Mouse (Mus musculus) left cerebral cortex, postnatal 10 days (tissue): ENCODE data around the gene Slc16a4. TPM values are rescaled to one million over a fixed set of nuclear protein-coding genes. Genes with fewer than 3 reads are reported as not detected.
A peak's percentile ranks its signal among the peaks of the same experiment; 100 is the strongest.
"Not testable (repeated sequence)": the region's sequence is repeated elsewhere in the genome, so short reads cannot be mapped to it uniquely, and the experiment has no call there.

Experiments used
- DNase-seq, 2 experiments: peaks; one replicate each; pipeline ENCODE4 v3.0.0; 2021 to 2022; ENCODE audit warnings: low spot score in 2 of 2, mixed read lengths in 1 of 2; ENCODE audit errors: extremely low spot score in 1 of 2
- intact Hi-C: fragments of 180-260 bp; cut with DNase I; formaldehyde crosslinking; loops from one replicate; pipeline ENCODE4 v1.15.1; 2025
- total RNA-seq, 2 experiments: library from RNA; stranded (reverse); gene quantifications; 2 replicates each; pipeline ENCODE4 v1.2.3; 2021

Slc16a4 gene
- total RNA-seq, 2 experiments from 2014 or later: 1.8 to 2.3 TPM

DNA sequence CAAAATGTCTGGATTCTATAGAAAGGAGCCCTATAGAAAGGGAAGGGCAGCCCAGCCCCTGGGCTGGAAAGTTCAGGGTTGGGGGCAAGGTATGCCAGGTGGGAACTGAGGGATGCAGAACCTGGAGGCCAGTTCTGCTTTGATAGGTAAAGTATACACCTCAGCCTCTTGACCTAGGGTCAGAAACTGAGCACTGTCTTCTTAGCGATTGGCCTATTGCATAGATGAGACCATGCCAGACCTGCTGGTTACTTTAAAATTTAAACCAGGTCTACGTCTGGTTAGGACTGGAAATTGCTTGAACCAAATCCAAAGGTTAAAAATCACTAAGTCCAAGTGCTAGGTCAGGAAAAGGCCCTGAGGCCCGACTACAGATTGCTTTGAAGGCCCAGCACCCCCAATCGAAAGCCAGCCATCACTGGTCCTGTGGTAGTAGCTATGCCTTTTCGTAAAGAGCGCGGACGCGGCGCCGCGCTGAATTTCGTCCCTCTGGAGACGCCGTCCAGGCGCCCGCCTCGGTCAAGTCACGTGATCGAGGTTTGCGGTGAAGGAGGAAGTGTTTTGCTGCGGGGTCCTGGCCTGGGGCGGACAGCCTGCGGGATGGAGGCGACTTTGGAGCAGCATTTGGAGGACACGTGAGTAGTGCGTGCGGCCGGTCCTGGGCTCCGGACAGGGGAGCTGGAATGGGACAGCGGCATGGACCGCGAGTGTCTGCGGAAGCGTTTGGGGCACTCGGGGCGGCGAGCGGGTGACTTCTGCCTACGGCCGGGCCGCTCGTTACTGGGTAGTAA lies 12.4 kb upstream of the Slc16a4 start, which contains the start of gene Lamtor5:
TSS of gene Lamtor5 (plus strand) at position 380 of the 791 bp plus-strand sequence.
- intact Hi-C loops: loop anchor here (5.0 to 10.0 kb wide), 3 partner anchors 184 to 374 kb away; no protein-coding TSS in a partner anchor
- peak; percentile 90 to 94 for DNase-seq

GRCm38 (mm10) chr3:107286123-107286522 lies 4.9 kb upstream of the Slc16a4 start:
- no peak for DNase-seq
- intact Hi-C loops: no loop called here

- no peak for DNase-seq
- intact Hi-C loops: no loop called here
These were observed 3.7 kb upstream of the Slc16a4 start for GRCm38 (mm10) chr3:107287346-107287745.

DNA sequence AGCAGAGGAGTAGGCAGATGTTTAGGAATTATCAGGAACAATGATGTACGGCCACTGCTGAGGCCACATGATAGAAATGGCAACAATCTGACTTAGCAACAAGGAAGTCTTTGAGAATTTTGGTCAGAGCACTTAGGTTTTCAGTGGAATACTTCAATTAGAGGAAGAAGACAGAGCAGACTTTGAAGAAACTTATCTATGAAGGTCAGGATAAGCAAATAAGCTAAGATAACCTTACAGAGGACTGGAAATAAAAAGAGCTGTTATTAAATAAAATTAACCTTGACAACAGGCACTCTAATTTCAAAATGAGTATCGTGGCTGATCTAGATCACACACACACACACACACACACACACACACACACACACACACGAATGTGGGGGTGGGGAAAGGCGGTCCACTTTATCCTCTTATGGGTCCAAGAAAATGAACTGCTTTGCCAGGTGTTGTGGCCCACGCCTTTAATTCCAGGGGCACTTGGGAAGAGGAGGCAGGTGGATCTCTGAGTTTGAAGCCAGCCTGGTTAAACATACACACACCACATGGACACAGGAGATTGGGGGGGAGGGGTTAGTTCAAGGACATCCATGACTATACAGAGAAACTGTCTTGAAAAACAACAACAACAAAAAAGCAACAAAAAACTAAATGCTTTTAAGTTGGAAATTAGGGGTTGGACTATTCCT lies 4.8 kb downstream of the Slc16a4 start:
- intact Hi-C loops: no loop called here
- no peak for DNase-seq

- intact Hi-C loops: not testable (repeated sequence)
These were observed 5.9 kb downstream of the Slc16a4 start for GRCm38 (mm10) chr3:107296917-107297316.

GRCm38 (mm10) chr3:107317338-107317737 lies 26.3 kb downstream of the Slc16a4 start:
- intact Hi-C loops: no loop called here
- DNase-seq: no peak

More at GRCm38 (mm10) chr3:107296917-107297316, 5.9 kb downstream of the Slc16a4 start:
- DNase-seq: not testable (repeated sequence)

DNA sequence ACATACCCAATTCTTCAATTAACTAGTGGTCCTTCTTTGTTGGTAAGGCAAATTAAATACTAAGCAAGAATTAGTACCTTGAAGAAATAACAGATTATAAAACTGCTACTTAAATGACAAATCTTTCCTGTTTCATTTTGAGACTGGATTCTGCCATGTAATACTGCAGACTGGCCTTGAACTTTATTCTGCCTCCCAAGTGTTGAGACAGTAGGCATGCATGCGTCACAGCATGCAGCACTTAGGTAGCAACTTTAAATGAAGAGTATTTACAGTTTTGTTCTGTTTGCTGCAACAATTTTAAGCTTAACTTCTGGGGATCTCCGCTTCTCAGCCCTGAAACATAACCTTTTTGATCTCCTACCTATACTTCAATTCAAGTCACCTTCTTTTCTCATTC lies 30.1 kb downstream of the Slc16a4 start:
- intact Hi-C loops: no loop called here
- DNase-seq: no peak

- DNase-seq: no peak
- intact Hi-C loops: no loop called here
These were observed 30.7 kb downstream of the Slc16a4 start for GRCm38 (mm10) chr3:107321776-107322175.

- intact Hi-C loops: no loop called here
These were observed 35.4 kb downstream of the Slc16a4 start for GRCm38 (mm10) chr3:107326442-107326841.

DNA sequence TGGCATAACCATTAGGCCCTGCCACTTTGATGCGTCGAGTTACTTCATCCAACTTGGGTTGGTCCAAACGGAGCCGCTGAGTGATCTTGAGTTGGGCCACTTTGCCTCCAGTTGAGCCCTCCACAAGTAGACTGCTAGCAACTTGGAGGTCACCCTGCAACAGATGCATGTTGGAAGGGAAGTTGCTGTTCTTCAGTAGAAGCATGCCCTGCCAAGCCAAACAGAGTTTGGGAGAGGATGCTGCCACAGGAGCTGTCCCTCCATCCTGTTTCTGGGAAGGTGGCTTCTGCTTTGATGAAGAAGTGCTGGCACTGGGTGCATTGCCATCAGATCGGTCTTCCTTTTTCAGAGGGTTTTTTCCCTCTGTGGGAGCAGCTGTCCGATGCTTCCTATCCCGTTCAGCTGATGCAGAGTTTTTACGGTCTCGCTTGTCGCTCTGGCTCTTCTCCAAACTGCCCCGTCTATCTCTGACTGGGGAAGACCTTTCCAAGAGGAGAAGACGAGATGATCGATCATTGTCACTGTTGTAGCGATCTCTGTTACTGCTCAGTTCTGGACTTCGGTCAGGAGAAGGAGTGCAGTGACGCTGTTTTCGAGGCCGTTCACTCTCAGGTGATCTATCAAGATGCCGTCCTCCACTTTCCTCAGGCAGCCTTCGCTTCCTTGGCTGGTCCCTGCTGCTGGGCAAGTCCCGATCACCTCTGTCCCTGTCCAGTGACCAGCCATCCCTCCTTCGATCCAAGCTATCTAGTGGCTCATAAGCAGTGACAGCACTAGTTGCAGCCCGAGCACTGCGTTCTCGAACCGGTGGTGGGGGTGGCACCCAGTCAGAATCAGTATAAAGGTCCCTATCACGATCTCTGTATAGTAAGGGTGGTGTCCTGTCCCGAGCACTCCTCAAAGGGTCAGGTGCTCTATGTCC lies 39.7 kb downstream of the Slc16a4 start:
- intact Hi-C loops: no loop called here
- peak in 1 of 2 experiments; percentile 27 for DNase-seq

More at GRCm38 (mm10) chr3:107326442-107326841, 35.4 kb downstream of the Slc16a4 start:
- no peak for DNase-seq

DNA sequence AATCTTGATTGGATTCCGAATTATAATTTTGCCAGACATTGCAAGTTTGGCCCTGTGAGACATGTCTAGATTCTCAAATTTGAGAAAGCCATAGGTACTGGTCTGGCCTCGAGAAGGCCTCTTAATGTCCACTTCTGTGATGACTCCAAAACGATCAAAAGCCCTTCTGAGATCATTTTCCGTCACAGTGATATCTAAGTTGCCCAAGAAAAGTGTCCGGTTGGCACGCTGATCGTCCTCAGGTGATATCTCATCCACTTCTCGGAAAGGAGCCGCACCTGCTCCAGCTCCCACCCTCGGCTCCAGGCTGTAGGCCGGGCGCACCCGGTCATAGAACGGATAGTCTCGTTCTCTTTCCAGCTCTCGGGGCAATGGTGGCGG lies 40.7 kb downstream of the Slc16a4 start:
- no peak for DNase-seq
- intact Hi-C loops: no loop called here

GRCm38 (mm10) chr3:107332127-107332959 lies 41.3 kb downstream of the Slc16a4 start:
- DNase-seq: peak; percentile 31 to 79
- intact Hi-C loops: no loop called here

DNA sequence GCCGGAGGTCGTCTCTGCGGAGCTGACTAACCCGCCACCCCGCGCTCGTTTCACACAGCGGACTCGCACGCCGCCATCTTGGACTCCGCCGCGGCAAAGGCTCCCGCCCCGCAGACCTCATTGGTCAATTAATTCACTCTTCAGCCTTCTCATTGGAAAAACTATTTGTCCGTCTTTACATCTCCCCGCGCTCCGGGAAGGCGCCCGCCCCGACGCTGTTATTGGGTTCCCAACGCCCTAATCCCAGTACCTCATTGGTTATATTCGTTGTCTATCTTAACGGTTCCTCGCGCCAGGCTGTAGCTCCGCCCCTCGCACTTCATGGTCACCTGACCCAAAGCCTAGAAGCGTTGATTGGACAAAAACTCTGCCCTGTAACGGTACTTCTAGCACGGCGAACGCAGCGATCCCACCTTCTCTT lies 41.9 kb downstream of the Slc16a4 start:
- peak; percentile 97 to 99 for DNase-seq
- intact Hi-C loops: no loop called here

DNA sequence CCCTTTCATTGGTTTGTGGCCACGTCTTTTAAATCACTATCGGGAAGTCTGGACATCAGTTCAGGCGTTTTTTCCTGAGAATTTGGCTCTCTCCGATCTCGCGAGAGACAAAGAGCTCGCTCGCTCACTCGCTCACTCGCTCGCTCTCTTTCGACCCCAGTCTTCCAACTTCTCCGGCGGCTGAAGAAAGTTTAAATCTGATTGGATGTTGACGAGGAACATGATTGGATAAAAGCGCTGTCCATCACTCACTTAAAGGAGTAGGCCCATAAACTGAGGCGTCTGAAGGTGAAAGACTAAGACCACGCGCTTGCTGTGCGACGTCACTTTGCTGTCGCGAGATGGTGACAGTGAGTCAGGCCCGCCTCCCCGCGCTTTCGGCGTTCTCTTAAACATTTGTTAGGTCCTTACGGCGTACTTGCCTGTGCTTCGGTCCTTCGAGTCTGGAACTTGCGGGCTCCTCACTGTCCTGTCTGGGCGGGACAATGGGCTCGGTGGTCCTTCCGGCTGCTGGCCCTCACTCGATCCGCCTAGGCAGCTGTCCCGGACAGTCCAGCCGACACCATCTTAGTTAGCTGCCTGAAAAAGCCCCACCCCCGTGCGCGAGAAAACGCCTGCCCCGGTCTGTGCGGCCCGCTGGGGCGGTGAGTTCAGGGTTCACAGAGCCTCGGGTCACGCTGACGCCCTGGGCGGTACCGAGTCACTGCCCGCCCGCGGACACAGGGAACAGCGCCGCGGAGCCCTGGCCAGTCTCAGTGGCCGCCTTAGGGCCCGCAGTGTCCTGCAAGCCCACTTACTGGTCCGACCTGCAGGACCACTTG lies 42.6 kb downstream of the Slc16a4 start, which contains the start of gene Rbm15:
TSS of gene Rbm15 (minus strand) at position 293 of the 821 bp plus-strand sequence.
- DNase-seq: peak; percentile 96 to 100
- intact Hi-C loops: no loop called here

- DNase-seq: no peak
- intact Hi-C loops: no loop called here
These were observed 43.3 kb downstream of the Slc16a4 start for GRCm38 (mm10) chr3:107334202-107334934.

DNA sequence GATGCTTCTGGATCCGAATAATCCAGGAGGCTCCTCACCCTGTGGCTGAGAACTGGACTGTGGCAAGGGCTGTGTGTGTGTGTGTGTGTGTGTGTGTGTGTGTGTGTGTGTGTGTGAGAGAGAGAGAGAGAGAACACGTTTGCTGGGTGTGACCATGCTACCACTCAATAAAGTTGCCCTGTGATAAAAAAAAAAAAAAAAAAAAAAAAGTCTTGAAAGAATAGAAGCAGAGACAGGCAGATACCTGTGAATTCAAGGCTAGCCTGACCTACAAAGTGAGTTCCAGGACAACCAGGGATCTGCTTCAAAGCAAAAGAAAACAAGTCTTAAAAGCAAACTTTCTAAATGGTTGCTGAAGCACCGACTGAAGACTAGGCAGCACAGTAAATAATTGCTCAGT lies 52.9 kb downstream of the Slc16a4 start:
- intact Hi-C loops: no loop called here
- DNase-seq: no peak
